Mouse (Mus musculus) stomach, embryonic 15.5 days (tissue): ENCODE results near the gene Dgke. TPM values are rescaled to one million over a fixed set of nuclear protein-coding genes. Genes with fewer than 3 reads are reported as not detected.
"Not testable (repeated sequence)": the region's sequence is repeated elsewhere in the genome, so short reads cannot be mapped to it uniquely, and the experiment has no call there.

Experiments used
- ATAC-seq: fragments of 200-750 bp; cut with Nextera tagmentation; 2 replicates; pipeline ENCODE4 v1.8.0; 2017; ENCODE audit warnings: low read depth, moderate number of reproducible peaks, moderate TSS enrichment; ENCODE audit not compliant: insufficient read depth, low FRiP score
- H3K27ac ChIP-seq: fragments of 300-500 bp; sonication (generic); 2 replicates; pipeline ENCODE4 v1.5.1; 2015; ENCODE audit warnings: mild to moderate bottlenecking, inconsistent platforms
- H3K27me3 ChIP-seq: fragments of 300-500 bp; sonication (generic); replicated peaks from 2 replicates; pipeline ENCODE4 v1.6.1; 2015; ENCODE audit warnings: inconsistent platforms
- H3K36me3 ChIP-seq: fragments of 300-500 bp; sonication (generic); 2 replicates; pipeline ENCODE4 v1.6.1; 2015; ENCODE audit warnings: inconsistent platforms
- H3K4me1 ChIP-seq: fragments of 300-500 bp; sonication (generic); 2 replicates; pipeline ENCODE4 v1.6.1; 2015; ENCODE audit warnings: inconsistent platforms
- H3K4me2 ChIP-seq: fragments of 300-500 bp; sonication (generic); 2 replicates; pipeline ENCODE4 v1.6.1; 2015; ENCODE audit warnings: mild to moderate bottlenecking, inconsistent platforms
- H3K4me3 ChIP-seq: fragments of 300-500 bp; sonication (generic); replicated peaks from 2 replicates; pipeline ENCODE4 v1.5.1; 2015; ENCODE audit warnings: inconsistent platforms
- H3K9ac ChIP-seq: fragments of 300-500 bp; sonication (generic); 2 replicates; pipeline ENCODE4 v1.6.1; 2015; ENCODE audit warnings: inconsistent platforms
- H3K9me3 ChIP-seq: fragments of 300-500 bp; sonication (generic); 2 replicates; pipeline ENCODE4 v1.6.1; 2016; ENCODE audit warnings: inconsistent platforms
- WGBS: fragments of 180-500 bp; shearing (Covaris S2); methylation state at CpG from one replicate; pipeline ENCODE4 v1.1.7; 2015; 5-methylcytosine and 5-hydroxymethylcytosine counted together
- polyA plus RNA-seq: library from polyadenylated mRNA; unstranded; fragments of >200 nt; fragmentation: Nextera tagmentation; extraction: Ambion mirVana; gene quantifications from 2 replicates; pipeline ENCODE4 v1.2.1, GENCODE M21; 2015

Gene Dgke
- polyA plus RNA-seq, result 3.8 and 4.0 TPM in 2 replicates

DNA sequence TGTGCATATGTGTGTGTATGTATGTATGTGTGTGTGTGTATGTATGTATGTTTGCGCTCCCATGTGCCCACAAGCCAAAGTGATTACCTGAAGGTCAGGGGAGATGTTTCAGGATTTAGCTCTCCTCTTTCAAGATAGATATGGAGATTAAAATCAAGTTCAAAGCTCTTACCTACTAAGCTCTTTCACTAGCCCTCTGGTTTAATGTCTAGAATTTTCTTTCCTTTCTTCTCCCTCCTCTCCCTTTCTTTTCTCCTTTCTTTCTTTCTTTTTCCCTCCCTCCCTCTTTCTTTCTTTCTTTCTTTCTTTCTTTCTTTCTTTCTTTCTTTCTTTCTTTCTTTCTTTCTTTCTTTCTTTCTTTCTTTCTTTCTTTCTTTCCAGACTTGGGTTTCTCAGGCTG lies at the start of gene Dgke:
Gene Dgke, minus strand, starts transcription at position 101 of the 400 bp plus-strand sequence.
- WGBS, result 87% methylated on average over 1 of the region's 1 CpGs
- Histone ChIP-seq H3K4me3 (no peak within 1 kb of the TSS), H3K27me3 (no peaks in the 10 kb centered on the region), H3K27ac (0 out of 2 replicates have a peak within 1 kb of the TSS, but pooled peaks have one; percentile 35), H3K4me1 (no peaks in the 10 kb centered on the region), H3K9ac (no peak within 1 kb of the TSS), H3K9me3 (no peaks in the 10 kb centered on the region), H3K4me2 (no peak within 1 kb of the TSS), H3K36me3 (no peaks in the 10 kb centered on the region)
- ATAC-seq, result no peak

GRCm38 (mm10) chr11:89107180-89107807 lies 40.6 kb upstream of the Dgke start:
- Histone ChIP-seq H3K9ac (no peak overlapping the region), H3K27me3 (no peaks in the 10 kb centered on the region), H3K4me2 (no peak overlapping the region), H3K27ac (no peak overlapping the region), H3K9me3 (no peaks in the 10 kb centered on the region), H3K4me1 (no peaks in the 10 kb centered on the region), H3K36me3 (no peaks in the 10 kb centered on the region), H3K4me3 (no peak overlapping the region)
- no peak; the same call in 1 of the 2 replicates for ATAC-seq
- WGBS, result 30% methylated on average over 12 of the region's 12 CpGs

GRCm38 (mm10) chr11:89105823-89106222 lies 39.2 kb upstream of the Dgke start:
- Histone ChIP-seq H3K27me3 (no peaks in the 10 kb centered on the region), H3K4me1 (no peaks in the 10 kb centered on the region), H3K27ac (no peak overlapping the region), H3K4me2 (no peak overlapping the region), H3K9me3 (no peaks in the 10 kb centered on the region), H3K36me3 (no peaks in the 10 kb centered on the region), H3K4me3 (no peak overlapping the region), H3K9ac (no peak overlapping the region)
- no peak for ATAC-seq
- WGBS, result 85% methylated on average over 11 of the region's 11 CpGs

GRCm38 (mm10) chr11:89105211-89105610 lies 38.6 kb upstream of the Dgke start:
- ATAC-seq, result no peak
- no peak overlapping the region for H3K27ac ChIP-seq
- H3K27me3 ChIP-seq, result no peaks in the 10 kb centered on the region
- H3K4me3 ChIP-seq, result no peak overlapping the region
- no peaks in the 10 kb centered on the region for H3K4me1 ChIP-seq
- H3K9me3 ChIP-seq, result no peaks in the 10 kb centered on the region
- no peaks in the 10 kb centered on the region for H3K36me3 ChIP-seq
- H3K9ac ChIP-seq, result no peak overlapping the region
- WGBS, result 95% methylated on average over 8 of the region's 8 CpGs
- no peak overlapping the region for H3K4me2 ChIP-seq

GRCm38 (mm10) chr11:89103166-89103565 lies 36.5 kb upstream of the Dgke start:
- Histone ChIP-seq H3K4me2 (no peak overlapping the region), H3K9me3 (no peaks in the 10 kb centered on the region), H3K27ac (no peak overlapping the region), H3K27me3 (no peaks in the 10 kb centered on the region), H3K9ac (no peak overlapping the region), H3K4me3 (no peak overlapping the region), H3K4me1 (no peaks in the 10 kb centered on the region), H3K36me3 (no peaks in the 10 kb centered on the region)
- WGBS, result 88% methylated on average over 14 of the region's 14 CpGs
- no peak for ATAC-seq

DNA sequence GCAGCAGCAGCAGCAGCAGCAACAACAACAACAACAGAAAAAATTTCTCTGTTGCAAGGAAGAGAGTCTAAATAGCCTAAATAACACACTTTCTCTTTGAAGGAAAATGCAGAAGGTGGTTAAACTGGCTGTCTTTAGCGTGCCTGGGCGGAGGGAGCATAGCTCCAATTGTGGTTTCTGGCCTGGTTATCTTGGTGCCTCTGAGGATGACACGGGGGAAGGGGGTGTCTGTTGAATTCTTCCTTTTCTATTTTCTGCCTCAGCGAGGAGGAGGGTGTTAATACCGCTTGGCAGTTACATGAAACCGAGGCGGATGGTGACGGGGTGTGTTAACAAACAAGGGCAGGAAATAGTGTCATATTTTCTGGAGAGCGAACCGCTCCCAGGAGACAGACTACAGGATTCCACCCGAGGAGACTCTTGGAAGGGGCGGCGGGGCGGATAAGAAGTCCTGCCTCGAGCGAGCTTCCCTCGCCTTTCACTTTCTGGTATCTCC lies 34.2 kb upstream of the Dgke start:
- WGBS, result 29% methylated on average over 17 of the region's 17 CpGs
- Histone ChIP-seq H3K4me1 (no peaks in the 10 kb centered on the region), H3K27me3 (no peaks in the 10 kb centered on the region), H3K4me3 (peak overlapping the region; percentile 37), H3K27ac (no peak overlapping the region), H3K9ac (no peak overlapping the region), H3K9me3 (no peaks in the 10 kb centered on the region), H3K36me3 (no peaks in the 10 kb centered on the region), H3K4me2 (peak overlapping the region; percentile 68)
- no peak for ATAC-seq

- Histone ChIP-seq H3K9me3 (no peaks in the 10 kb centered on the region), H3K9ac (no peak overlapping the region), H3K4me2 (peak overlapping the region; percentile 68), H3K4me1 (no peaks in the 10 kb centered on the region), H3K27me3 (no peaks in the 10 kb centered on the region), H3K27ac (no peak overlapping the region), H3K4me3 (peak overlapping the region; percentile 37), H3K36me3 (no peaks in the 10 kb centered on the region)
- ATAC-seq, result peak; percentile 81
- WGBS, result 0% methylated on average over 9 of the region's 9 CpGs
Measured at GRCm38 (mm10) chr11:89100403-89100802, 33.8 kb upstream of the Dgke start.

DNA sequence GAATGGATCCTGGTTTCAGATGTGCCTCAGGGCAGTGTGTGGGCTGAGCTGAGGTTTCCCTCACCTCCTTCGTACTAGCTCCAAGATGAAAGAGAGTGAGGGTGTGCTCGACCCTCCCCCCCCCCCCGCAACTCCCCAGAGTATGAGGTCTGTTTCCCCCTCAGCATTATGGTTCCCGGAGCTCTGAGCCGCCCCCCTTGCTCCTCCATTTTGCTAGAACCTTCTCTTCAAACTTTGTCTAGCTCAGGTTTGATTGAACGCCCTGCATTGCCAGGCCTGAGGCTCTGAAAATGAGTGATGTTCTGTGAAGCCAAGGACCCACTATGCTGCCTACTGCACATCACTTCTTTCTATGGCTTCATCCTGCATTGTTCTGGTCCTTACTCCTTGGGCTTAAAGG lies 32.3 kb upstream of the Dgke start:
- no peak for ATAC-seq
- Histone ChIP-seq H3K4me1 (no peaks in the 10 kb centered on the region), H3K27ac (no peak overlapping the region), H3K4me3 (no peak overlapping the region), H3K27me3 (no peaks in the 10 kb centered on the region), H3K9me3 (no peaks in the 10 kb centered on the region), H3K36me3 (no peaks in the 10 kb centered on the region), H3K4me2 (no peak overlapping the region), H3K9ac (no peak overlapping the region)
- WGBS, result 73% methylated on average over 6 of the region's 6 CpGs

DNA sequence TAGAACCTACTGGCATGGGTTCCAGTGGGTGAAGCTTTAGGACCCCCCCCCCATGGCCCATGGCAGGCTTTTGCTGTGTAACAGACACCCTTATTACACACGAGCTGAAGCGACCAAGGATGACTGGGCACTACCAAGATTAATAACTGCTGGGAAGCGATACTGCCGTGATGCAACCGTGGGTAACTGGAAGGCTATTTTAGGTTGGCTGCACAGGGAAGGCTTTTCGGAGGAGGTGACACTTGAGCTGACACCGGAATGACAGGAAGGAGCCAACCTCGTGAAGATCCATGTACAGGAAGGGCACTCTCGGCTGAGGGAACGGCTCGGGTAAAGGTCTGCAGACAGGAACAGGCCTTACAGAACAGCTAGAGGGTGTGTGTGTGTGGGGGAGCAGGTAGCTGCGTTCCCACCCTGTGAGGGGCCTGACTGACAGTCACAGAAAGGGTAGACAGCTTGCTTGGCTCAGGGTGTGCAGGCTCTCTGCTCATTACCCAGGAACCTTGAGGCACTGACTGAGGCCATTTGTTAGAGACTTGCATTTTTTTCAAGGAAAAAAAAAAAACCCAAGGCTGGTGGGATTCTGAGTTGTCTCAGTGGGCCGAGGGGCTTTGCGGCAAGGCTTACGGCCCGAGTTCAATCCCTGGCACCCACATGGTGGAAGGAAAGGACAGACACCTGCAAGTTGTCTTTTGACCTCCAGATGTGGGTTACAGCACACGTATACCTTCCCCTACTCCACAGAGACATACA lies 31.6 kb upstream of the Dgke start:
- H3K9me3 ChIP-seq, result no peaks in the 10 kb centered on the region
- H3K4me3 ChIP-seq, result no peak overlapping the region
- no peak overlapping the region for H3K9ac ChIP-seq
- no peaks in the 10 kb centered on the region for H3K27me3 ChIP-seq
- 78% methylated on average over 17 of the region's 17 CpGs for WGBS
- ATAC-seq, result no peak
- H3K27ac ChIP-seq, result no peak overlapping the region
- no peaks in the 10 kb centered on the region for H3K36me3 ChIP-seq
- H3K4me2 ChIP-seq, result no peak overlapping the region
- no peaks in the 10 kb centered on the region for H3K4me1 ChIP-seq

DNA sequence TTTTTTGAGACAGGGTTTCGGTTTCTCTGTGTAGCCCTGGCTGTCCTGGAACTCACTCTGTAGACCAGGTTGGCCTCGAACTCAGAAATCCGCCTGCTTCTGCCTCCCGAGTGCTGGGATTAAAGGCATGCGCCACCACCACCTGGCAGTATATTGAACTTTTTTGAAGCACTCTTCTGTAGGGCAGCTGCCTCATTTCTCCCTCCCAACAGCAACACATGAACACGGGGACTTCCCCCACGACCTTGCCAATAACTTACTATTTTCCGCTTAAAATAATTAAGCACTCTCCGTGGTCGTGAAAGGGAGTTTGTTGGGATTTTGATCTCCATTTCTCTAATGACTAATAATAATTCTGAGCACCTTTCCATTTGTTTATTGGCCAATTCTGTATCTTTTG lies 30.6 kb upstream of the Dgke start:
- not testable (repeated sequence) for H3K27me3 ChIP-seq, H3K36me3 ChIP-seq, H3K4me2 ChIP-seq, H3K27ac ChIP-seq, H3K9me3 ChIP-seq, H3K4me3 ChIP-seq, H3K4me1 ChIP-seq, ATAC-seq, H3K9ac ChIP-seq
- 89% methylated on average over 10 of the region's 10 CpGs for WGBS

GRCm38 (mm10) chr11:89095306-89095705 lies 28.7 kb upstream of the Dgke start:
- H3K4me1 ChIP-seq, result no peaks in the 10 kb centered on the region
- H3K9me3 ChIP-seq, result no peaks in the 10 kb centered on the region
- H3K27me3 ChIP-seq, result no peaks in the 10 kb centered on the region
- ATAC-seq, result no peak
- WGBS, result 58% methylated on average over 3 of the region's 3 CpGs
- no peak overlapping the region for H3K4me2 ChIP-seq
- H3K27ac ChIP-seq, result no peak overlapping the region
- no peaks in the 10 kb centered on the region for H3K36me3 ChIP-seq
- H3K4me3 ChIP-seq, result no peak overlapping the region
- no peak overlapping the region for H3K9ac ChIP-seq

DNA sequence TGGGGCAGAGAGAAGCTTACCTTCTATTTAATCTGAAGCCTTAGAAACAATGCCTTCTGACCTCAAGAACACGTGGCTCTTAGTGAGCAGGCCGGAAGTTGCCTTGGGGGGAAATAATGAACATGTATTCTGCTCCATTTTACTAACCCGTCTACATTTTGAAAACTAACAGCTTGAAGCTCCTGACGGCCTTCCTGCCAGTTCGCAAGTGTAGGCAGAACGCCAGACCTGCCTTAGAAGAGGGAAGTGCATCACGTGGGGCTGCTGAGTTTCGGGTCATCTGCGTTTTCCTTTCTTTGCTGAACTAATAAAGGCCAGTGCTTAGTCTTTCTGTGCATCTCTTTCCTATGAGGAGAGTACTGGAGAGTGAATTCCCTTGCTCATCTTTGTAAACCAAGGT lies 26.1 kb upstream of the Dgke start:
- H3K9me3 ChIP-seq, result no peaks in the 10 kb centered on the region
- H3K4me1 ChIP-seq, result no peaks in the 10 kb centered on the region
- H3K4me3 ChIP-seq, result no peak overlapping the region
- ATAC-seq, result no peak
- no peaks in the 10 kb centered on the region for H3K27me3 ChIP-seq
- 42% methylated on average over 9 of the region's 9 CpGs for WGBS
- H3K27ac ChIP-seq, result no peak overlapping the region
- H3K9ac ChIP-seq, result no peak overlapping the region
- H3K36me3 ChIP-seq, result no peaks in the 10 kb centered on the region
- peak overlapping the region; percentile 27; the same call in 1 of the 2 replicates for H3K4me2 ChIP-seq
